Mouse (Mus musculus) retina, postnatal 1 day (tissue): Measurements from ENCODE around the gene Fads3.
A peak's percentile ranks its signal among the peaks of the same experiment; 100 is the strongest.

ENCODE experiments used
- DNase-seq: peaks from one replicate; pipeline ENCODE4 v3.0.0-alpha.2; 2012

Fads3 gene

GRCm38 (mm10) chr19:10022414-10023303, 18.7 kb upstream of the Fads3 start:
- peak; percentile 45 for DNase-seq

- no peak for DNase-seq
Observed at GRCm38 (mm10) chr19:10023304-10023758, 18.0 kb upstream of the Fads3 start.

- DNase-seq: peak; percentile 52
Observed at GRCm38 (mm10) chr19:10025169-10025875, 16.0 kb upstream of the Fads3 start.

GRCm38 (mm10) chr19:10029746-10030145, 11.6 kb upstream of the Fads3 start:
- DNase-seq: no peak

- peak; percentile 79 for DNase-seq
Observed at GRCm38 (mm10) chr19:10033211-10033973, 8.0 kb upstream of the Fads3 start.

- DNase-seq: no peak
Observed at GRCm38 (mm10) chr19:10034356-10034755, 7.0 kb upstream of the Fads3 start.

GRCm38 (mm10) chr19:10034785-10035447, 6.5 kb upstream of the Fads3 start:
- peak; percentile 87 for DNase-seq

- peak; percentile 41 for DNase-seq
Observed at GRCm38 (mm10) chr19:10037534-10037933, 3.8 kb upstream of the Fads3 start.

GRCm38 (mm10) chr19:10038364-10038763, 3.0 kb upstream of the Fads3 start:
- no peak for DNase-seq

- DNase-seq: peak; percentile 67
Observed at GRCm38 (mm10) chr19:10038910-10039309, 2.5 kb upstream of the Fads3 start.

- no peak for DNase-seq
Observed at GRCm38 (mm10) chr19:10039615-10040014, 1.8 kb upstream of the Fads3 start.

- DNase-seq: no peak
Observed at GRCm38 (mm10) chr19:10040866-10041387, 442 bp upstream of the Fads3 start.

- DNase-seq: no peak
Observed at GRCm38 (mm10) chr19:10042232-10042631, 863 bp downstream of the Fads3 start.

- DNase-seq: no peak
Observed at GRCm38 (mm10) chr19:10042816-10043215, 1.4 kb downstream of the Fads3 start.

- no peak for DNase-seq
Observed at GRCm38 (mm10) chr19:10043643-10044042, 2.3 kb downstream of the Fads3 start.

GRCm38 (mm10) chr19:10045707-10046106, 4.3 kb downstream of the Fads3 start:
- no peak for DNase-seq

GRCm38 (mm10) chr19:10046346-10046745, 5.0 kb downstream of the Fads3 start:
- DNase-seq: no peak

GRCm38 (mm10) chr19:10046983-10047382, 5.6 kb downstream of the Fads3 start:
- no peak for DNase-seq

GRCm38 (mm10) chr19:10049533-10049932, 8.2 kb downstream of the Fads3 start:
- DNase-seq: no peak

GRCm38 (mm10) chr19:10050438-10050837, 9.1 kb downstream of the Fads3 start:
- DNase-seq: no peak

- DNase-seq: no peak
Observed at GRCm38 (mm10) chr19:10052698-10053097, 11.3 kb downstream of the Fads3 start.

- no peak for DNase-seq
Observed at GRCm38 (mm10) chr19:10053692-10054260, 12.4 kb downstream of the Fads3 start.
